Mouse (Mus musculus): ENCODE measurements around the gene Iqcn. TPM values are rescaled to one million over a fixed set of nuclear protein-coding genes. Genes with fewer than 3 reads are reported as not detected.

The Iqcn gene
- polyA plus RNA-seq, 1 experiment from 2014 or later, result 0.04 TPM

DNA sequence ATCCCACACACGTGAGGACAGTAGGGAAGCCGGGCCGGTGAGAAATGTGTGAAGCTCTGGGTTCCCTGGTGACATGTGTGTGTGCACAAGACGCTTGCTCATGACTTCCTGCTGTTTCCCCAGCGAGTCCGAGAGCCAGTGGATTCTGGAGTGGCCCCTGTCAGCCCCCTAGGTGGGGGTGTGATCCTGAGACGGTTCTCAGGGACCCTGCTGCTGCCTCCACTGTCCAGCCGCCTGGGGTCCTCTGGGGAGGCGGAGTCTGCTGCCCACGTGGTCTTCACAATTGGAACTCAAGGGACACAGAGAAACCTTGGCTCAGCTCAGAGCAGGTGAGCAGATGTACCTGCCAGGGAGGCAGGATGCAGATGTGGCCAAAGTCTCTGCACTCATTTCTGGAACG lies 23.5 kb downstream of the Iqcn start:
- H3K27ac ChIP-seq (ENCODE audit: low read depth, low read length), result no peak overlapping the region
- H3K4me2 ChIP-seq, result no peak overlapping the region
- no peak overlapping the region for H3K4me3 ChIP-seq (ENCODE audit: low read depth, low read length)
- no peaks in the 10 kb centered on the region for H3K36me3 ChIP-seq (ENCODE audit: control insufficient read depth, insufficient read depth, low read length)
- WGBS, result 42% methylated on average over 11 of the region's 11 CpGs
- H3K27me3 ChIP-seq (ENCODE audit: control insufficient read depth, insufficient read depth, low read length), result peaks cover 18% of the 10 kb centered on the region
- no peak for ATAC-seq (ENCODE audit: low FRiP score)
- DNase-seq (ENCODE audit: low spot score, missing footprints), result no peak
- H3K4me1 ChIP-seq (ENCODE audit: control insufficient read depth, insufficient read depth, low read length), result peaks cover 3% of the 10 kb centered on the region; the same call in 1 of the 2 replicates
- no peak overlapping the region for H3K9ac ChIP-seq (ENCODE audit: low read length)
- H3K9me3 ChIP-seq (ENCODE audit: control insufficient read depth, low read length), result no peaks in the 10 kb centered on the region

DNA sequence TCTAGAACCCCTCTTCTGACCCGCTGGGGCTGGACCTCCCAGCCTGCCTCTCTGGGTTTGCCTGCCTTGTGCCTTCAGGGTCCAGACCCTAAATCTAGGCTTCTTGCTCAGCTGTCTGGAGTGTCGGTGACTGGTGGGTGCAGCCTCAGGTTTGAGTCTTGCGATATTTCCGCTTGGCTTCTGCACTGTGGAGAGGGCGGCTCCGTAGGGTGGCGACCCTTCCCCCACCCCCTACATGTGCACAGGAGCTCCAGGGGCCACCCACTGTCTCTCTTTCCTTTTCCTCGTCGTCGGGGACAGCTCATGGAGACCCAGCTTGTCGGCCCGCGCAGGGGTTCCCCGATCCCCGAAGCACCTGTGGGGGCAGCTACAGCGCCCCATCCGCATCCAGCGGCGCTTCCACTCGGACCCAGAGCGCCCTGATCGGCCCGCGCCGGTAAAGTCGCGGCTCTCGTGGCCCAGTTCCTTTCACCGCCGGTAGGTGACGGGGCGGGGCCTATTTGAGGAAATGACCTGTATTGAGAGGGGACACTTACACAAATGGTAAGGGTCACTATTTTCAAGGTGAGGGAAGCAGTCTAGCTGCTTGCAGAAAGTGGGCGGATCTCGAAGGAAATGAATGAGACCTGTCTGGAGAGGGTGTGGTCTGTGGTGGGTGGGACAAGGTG lies 26.7 kb downstream of the Iqcn start:
- H3K36me3 ChIP-seq (ENCODE audit: control insufficient read depth, insufficient read depth, low read length), result no peaks in the 10 kb centered on the region
- H3K27me3 ChIP-seq (ENCODE audit: control insufficient read depth, insufficient read depth, low read length), result peaks cover 18% of the 10 kb centered on the region
- 0 out of 2 replicates have a peak overlapping the region, but pooled peaks have one; percentile 3 for H3K4me3 ChIP-seq (ENCODE audit: low read depth, low read length)
- no peaks in the 10 kb centered on the region for H3K9me3 ChIP-seq (ENCODE audit: control insufficient read depth, low read length)
- H3K27ac ChIP-seq (ENCODE audit: low read depth, low read length), result no peak overlapping the region
- 0 out of 2 replicates have a peak overlapping the region, but pooled peaks have one; percentile 24 for H3K9ac ChIP-seq (ENCODE audit: low read length)
- ATAC-seq (ENCODE audit: low FRiP score) (no peak), DNase-seq (ENCODE audit: low spot score, missing footprints) (no peak)
- 6% methylated on average over 34 of the region's 34 CpGs for WGBS
- peaks cover 3% of the 10 kb centered on the region; the same call in 1 of the 2 replicates for H3K4me1 ChIP-seq (ENCODE audit: control insufficient read depth, insufficient read depth, low read length)
- H3K4me2 ChIP-seq, result peak overlapping the region; percentile 30

DNA sequence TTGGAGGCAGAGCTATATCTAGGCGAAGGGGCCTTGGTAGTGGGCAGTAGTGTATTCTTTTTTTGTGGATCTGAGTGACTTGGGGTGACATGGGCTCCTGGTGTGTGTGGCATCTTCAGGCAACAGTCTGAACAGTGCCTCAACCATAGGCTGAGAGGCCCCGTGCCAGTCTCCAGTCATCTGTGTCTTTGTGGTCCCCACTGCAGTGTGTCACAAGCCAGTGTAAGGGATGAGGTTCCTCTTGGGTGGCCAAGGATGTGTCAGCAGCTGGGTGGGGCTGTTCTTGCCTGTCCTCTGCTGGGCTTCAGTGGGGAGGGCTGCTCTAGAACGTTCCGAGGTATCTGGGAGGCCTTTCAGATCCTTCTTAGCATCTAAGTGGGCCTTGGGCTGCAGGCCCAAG lies 27.7 kb downstream of the Iqcn start:
- Histone ChIP-seq H3K4me1 (ENCODE audit: control insufficient read depth, insufficient read depth, low read length) (peaks cover 3% of the 10 kb centered on the region; the same call in 1 of the 2 replicates), H3K4me2 (no peak overlapping the region), H3K27ac (ENCODE audit: low read depth, low read length) (no peak overlapping the region), H3K27me3 (ENCODE audit: control insufficient read depth, insufficient read depth, low read length) (peaks cover 18% of the 10 kb centered on the region), H3K9ac (ENCODE audit: low read length) (no peak overlapping the region), H3K9me3 (ENCODE audit: control insufficient read depth, low read length) (no peaks in the 10 kb centered on the region), H3K36me3 (ENCODE audit: control insufficient read depth, insufficient read depth, low read length) (no peaks in the 10 kb centered on the region), H3K4me3 (ENCODE audit: low read depth, low read length) (no peak overlapping the region)
- WGBS, result 89% methylated on average over 4 of the region's 4 CpGs
- ATAC-seq (ENCODE audit: low FRiP score) (no peak), DNase-seq (ENCODE audit: low spot score, missing footprints) (no peak)

DNA sequence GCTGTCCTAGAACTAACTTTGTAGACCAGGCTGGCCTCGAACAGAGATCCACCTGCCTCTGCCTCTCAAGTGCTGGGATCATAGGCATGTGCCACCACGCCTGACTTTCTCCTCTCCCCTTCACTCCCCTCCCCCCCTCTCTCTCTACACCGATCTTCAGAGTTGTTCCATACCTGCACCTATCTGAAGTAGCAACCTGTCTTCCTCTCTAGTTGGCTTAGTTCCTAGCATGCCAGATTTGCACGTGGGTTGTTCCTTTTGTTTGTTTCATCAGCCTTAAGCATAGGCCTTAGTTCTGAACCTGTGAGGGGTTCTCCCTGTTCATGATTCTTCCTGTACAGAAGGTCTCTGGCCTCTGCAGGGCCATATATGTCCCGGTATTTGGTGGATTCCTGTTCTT lies 34.4 kb downstream of the Iqcn start:
- Histone ChIP-seq H3K4me3 (ENCODE audit: low read depth, low read length) (no peak overlapping the region), H3K9me3 (ENCODE audit: control insufficient read depth, low read length) (no peaks in the 10 kb centered on the region), H3K9ac (ENCODE audit: low read length) (no peak overlapping the region), H3K4me1 (ENCODE audit: control insufficient read depth, insufficient read depth, low read length) (no peaks in the 10 kb centered on the region), H3K27me3 (ENCODE audit: control insufficient read depth, insufficient read depth, low read length) (peaks cover 6% of the 10 kb centered on the region), H3K36me3 (ENCODE audit: control insufficient read depth, insufficient read depth, low read length) (no peaks in the 10 kb centered on the region), H3K4me2 (no peak overlapping the region), H3K27ac (ENCODE audit: low read depth, low read length) (no peak overlapping the region)
- DNase-seq (ENCODE audit: low spot score, missing footprints), result no peak
- no peak for ATAC-seq (ENCODE audit: low FRiP score)
- WGBS, result 72% methylated on average over 5 of the region's 5 CpGs

DNA sequence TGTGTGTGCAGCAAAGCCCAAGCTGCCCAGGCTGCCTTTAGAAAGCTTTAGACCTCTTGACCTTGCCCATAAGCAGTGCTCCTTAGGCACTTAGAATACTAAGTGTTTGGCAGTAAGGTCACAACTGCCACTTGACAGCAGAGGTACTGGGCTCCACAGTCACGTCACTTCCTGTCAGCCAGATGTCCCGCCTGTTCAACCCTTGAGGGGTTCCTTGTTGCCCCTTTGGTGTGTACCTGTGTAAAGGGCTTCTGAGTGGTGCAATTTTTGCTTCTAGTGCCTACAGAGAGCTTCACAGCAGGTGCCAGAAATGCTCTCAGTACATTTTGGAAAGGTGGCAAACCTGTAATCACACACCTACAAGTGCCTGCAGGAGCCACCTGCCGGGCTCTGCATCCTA lies 35.0 kb downstream of the Iqcn start:
- peaks cover 4% of the 10 kb centered on the region for H3K4me1 ChIP-seq (ENCODE audit: control insufficient read depth, insufficient read depth, low read length)
- H3K27ac ChIP-seq (ENCODE audit: low read depth, low read length), result no peak overlapping the region
- ATAC-seq (ENCODE audit: low FRiP score) (no peak), DNase-seq (ENCODE audit: low spot score, missing footprints) (no peak)
- H3K9me3 ChIP-seq (ENCODE audit: control insufficient read depth, low read length), result no peaks in the 10 kb centered on the region
- no peaks in the 10 kb centered on the region for H3K36me3 ChIP-seq (ENCODE audit: control insufficient read depth, insufficient read depth, low read length)
- 70% methylated on average over 3 of the region's 3 CpGs for WGBS
- H3K4me3 ChIP-seq (ENCODE audit: low read depth, low read length), result no peak overlapping the region
- H3K27me3 ChIP-seq (ENCODE audit: control insufficient read depth, insufficient read depth, low read length), result peaks cover 12% of the 10 kb centered on the region
- no peak overlapping the region for H3K4me2 ChIP-seq
- no peak overlapping the region for H3K9ac ChIP-seq (ENCODE audit: low read length)

DNA sequence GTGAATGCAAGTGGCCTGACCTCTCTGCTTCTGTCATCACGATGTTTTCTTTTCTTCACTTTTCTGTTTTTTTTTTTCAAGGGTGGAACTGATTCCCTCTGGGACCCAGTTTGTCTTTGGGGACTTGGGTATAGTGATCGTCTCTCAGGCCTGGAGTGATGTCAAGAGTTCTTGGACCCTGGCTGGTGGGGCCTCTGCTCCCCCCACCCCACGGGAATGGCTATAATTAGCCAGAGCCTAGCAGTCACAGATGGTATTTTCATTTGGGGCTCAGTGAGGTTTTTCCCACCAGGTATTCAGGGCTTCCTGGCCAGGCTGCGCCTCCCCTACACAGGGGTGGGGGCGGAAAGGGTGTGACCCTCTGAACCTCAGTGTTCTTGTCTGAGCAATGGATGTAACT lies 38.4 kb downstream of the Iqcn start:
- peaks cover 33% of the 10 kb centered on the region for H3K27me3 ChIP-seq (ENCODE audit: control insufficient read depth, insufficient read depth, low read length)
- ATAC-seq (ENCODE audit: low FRiP score), result no peak

DNA sequence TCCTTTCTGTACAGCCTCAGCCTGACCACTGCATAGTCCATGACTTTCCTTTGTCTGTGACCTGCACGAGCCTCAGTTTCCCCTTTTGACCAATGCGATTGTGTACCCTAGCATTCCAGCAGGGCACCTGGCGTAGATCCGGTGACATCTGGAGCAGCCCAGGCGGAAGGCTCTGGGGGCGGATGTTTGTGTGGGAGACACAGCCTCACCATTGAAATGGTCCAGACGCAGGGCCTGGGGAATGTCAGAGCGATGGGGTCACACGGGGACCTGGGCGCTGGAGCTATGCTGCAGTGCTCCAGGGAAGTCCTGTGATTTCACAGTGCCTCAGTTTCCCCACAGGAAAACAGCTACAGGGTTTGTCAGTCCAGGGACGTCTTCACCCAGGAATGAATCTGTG lies 38.9 kb downstream of the Iqcn start:
- Histone ChIP-seq H3K27me3 (ENCODE audit: control insufficient read depth, insufficient read depth, low read length) (peaks cover 33% of the 10 kb centered on the region), H3K4me1 (ENCODE audit: control insufficient read depth, insufficient read depth, low read length) (peaks cover 11% of the 10 kb centered on the region), H3K9ac (ENCODE audit: low read length) (no peak overlapping the region), H3K9me3 (ENCODE audit: control insufficient read depth, low read length) (no peaks in the 10 kb centered on the region), H3K36me3 (ENCODE audit: control insufficient read depth, insufficient read depth, low read length) (no peaks in the 10 kb centered on the region), H3K4me2 (no peak overlapping the region), H3K27ac (ENCODE audit: low read depth, low read length) (no peak overlapping the region), H3K4me3 (ENCODE audit: low read depth, low read length) (no peak overlapping the region)
- DNase-seq (ENCODE audit: low spot score, missing footprints) (no peak), ATAC-seq (ENCODE audit: low FRiP score) (no peak)
- WGBS, result 73% methylated on average over 11 of the region's 11 CpGs

More for the DNA sequence above, 38.4 kb downstream of the Iqcn start:
- H3K9me3 ChIP-seq (ENCODE audit: control insufficient read depth, low read length), result no peaks in the 10 kb centered on the region
- no peak overlapping the region for H3K27ac ChIP-seq (ENCODE audit: low read depth, low read length)
- no peak overlapping the region for H3K4me3 ChIP-seq (ENCODE audit: low read depth, low read length)
- peaks cover 11% of the 10 kb centered on the region for H3K4me1 ChIP-seq (ENCODE audit: control insufficient read depth, insufficient read depth, low read length)
- WGBS, result 63% methylated on average over 5 of the region's 5 CpGs
- no peaks in the 10 kb centered on the region for H3K36me3 ChIP-seq (ENCODE audit: control insufficient read depth, insufficient read depth, low read length)
- no peak overlapping the region for H3K9ac ChIP-seq (ENCODE audit: low read length)
- DNase-seq (ENCODE audit: low spot score, missing footprints), result no peak
- no peak overlapping the region for H3K4me2 ChIP-seq

DNA sequence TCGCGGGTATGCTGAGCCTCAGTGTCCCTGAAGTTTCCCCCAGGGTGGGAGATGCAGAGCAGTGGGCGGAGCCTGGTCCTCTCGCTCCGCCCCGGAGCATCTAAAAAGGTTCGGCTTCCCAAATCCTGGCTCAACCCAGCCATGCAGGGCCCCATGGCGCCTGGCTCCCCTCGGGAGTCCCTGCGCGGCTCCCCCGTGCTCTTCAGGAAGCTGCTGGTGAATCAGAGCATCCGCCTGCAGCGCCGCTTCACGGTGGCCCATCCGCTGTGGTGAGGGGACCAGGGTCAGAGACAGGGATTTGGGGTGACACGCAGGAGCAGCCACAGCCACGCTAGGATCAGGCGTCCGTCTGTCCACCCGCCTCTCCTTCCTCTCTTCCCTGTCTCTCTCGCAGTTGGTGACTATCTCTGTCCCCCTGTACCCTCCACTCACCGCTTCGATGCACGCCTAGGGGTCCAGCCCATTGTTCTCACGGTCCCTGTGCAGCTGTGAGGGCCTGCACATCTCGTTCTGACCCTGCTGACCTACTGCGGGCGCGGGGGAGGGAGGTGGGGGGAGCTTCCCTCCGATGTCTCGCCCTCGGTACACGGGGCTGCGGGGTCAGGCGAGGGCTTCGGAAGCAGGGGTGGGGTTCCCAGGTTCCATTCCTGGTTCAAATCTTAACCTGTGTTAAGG lies 39.9 kb downstream of the Iqcn start:
- Histone ChIP-seq H3K4me2 (peak overlapping the region; percentile 41), H3K36me3 (ENCODE audit: control insufficient read depth, insufficient read depth, low read length) (no peaks in the 10 kb centered on the region), H3K9me3 (ENCODE audit: control insufficient read depth, low read length) (no peaks in the 10 kb centered on the region), H3K4me3 (ENCODE audit: low read depth, low read length) (peak overlapping the region; percentile 24), H3K27ac (ENCODE audit: low read depth, low read length) (no peak overlapping the region), H3K4me1 (ENCODE audit: control insufficient read depth, insufficient read depth, low read length) (peaks cover 11% of the 10 kb centered on the region), H3K27me3 (ENCODE audit: control insufficient read depth, insufficient read depth, low read length) (peaks cover 33% of the 10 kb centered on the region), H3K9ac (ENCODE audit: low read length) (peak overlapping the region; percentile 49)
- 1% methylated on average over 38 of the region's 38 CpGs for WGBS
- DNase-seq (ENCODE audit: low spot score, missing footprints), result peak; percentile 91
- peak; percentile 45; the same call in 1 of the 2 replicates for ATAC-seq (ENCODE audit: low FRiP score)
